Mouse (Mus musculus): ENCODE results near the gene Capn8. TPM values are rescaled to one million over a fixed set of nuclear protein-coding genes. Genes with fewer than 3 reads are reported as not detected.

Gene Capn8
- polyA plus RNA-seq, 1 experiment from 2014 or later, result 10.1 TPM

- ATAC-seq (ENCODE audit: low FRiP score, low TSS enrichment) (no peak), DNase-seq (ENCODE audit: low spot score) (no peak)
- Histone ChIP-seq H3K4me1 (replicated peaks; ENCODE audit: control insufficient read depth, insufficient read depth) (no peaks in the 10 kb centered on the region), H3K9ac (ENCODE audit: low read length) (no peak overlapping the region), H3K4me3 (ENCODE audit: low read depth, low read length) (no peak overlapping the region), H3K4me2 (replicated peaks; ENCODE audit: low read depth) (no peak overlapping the region), H3K9me3 (ENCODE audit: control insufficient read depth, low read length) (no peaks in the 10 kb centered on the region), H3K27me3 (ENCODE audit: control insufficient read depth, insufficient read depth, low read length) (no peaks in the 10 kb centered on the region), H3K36me3 (ENCODE audit: control insufficient read depth, insufficient read depth, low read length) (no peaks in the 10 kb centered on the region), H3K27ac (replicated peaks) (no peak overlapping the region)
- WGBS, result 69% methylated on average over 5 of the region's 5 CpGs
- TF ChIP-seq CTCF (IDR thresholded peaks at IDR 0.05; ENCODE audit: low read depth), result no peak
- TF ChIP-seq EP300 (optimal IDR thresholded peaks at IDR 0.05), result no peak
Measured at GRCm38 (mm10) chr1:182542110-182542509, 22.7 kb upstream of the Capn8 start.

- ATAC-seq (ENCODE audit: low FRiP score, low TSS enrichment) (no peak), DNase-seq (ENCODE audit: low spot score) (no peak)
- H3K27ac ChIP-seq (replicated peaks), result no peak overlapping the region
- TF ChIP-seq EP300 (optimal IDR thresholded peaks at IDR 0.05) (no peak), CTCF (IDR thresholded peaks at IDR 0.05; ENCODE audit: low read depth) (no peak)
- H3K27me3 ChIP-seq (ENCODE audit: control insufficient read depth, insufficient read depth, low read length), result no peaks in the 10 kb centered on the region
- H3K4me3 ChIP-seq (ENCODE audit: low read depth, low read length), result no peak overlapping the region
- no peak overlapping the region for H3K9ac ChIP-seq (ENCODE audit: low read length)
- H3K36me3 ChIP-seq (ENCODE audit: control insufficient read depth, insufficient read depth, low read length), result no peaks in the 10 kb centered on the region
- H3K9me3 ChIP-seq (ENCODE audit: control insufficient read depth, low read length), result no peaks in the 10 kb centered on the region
- H3K4me2 ChIP-seq (replicated peaks; ENCODE audit: low read depth), result no peak overlapping the region
- 63% methylated on average over 8 of the region's 8 CpGs for WGBS
- no peaks in the 10 kb centered on the region for H3K4me1 ChIP-seq (replicated peaks; ENCODE audit: control insufficient read depth, insufficient read depth)
Measured at GRCm38 (mm10) chr1:182543136-182543535, 21.7 kb upstream of the Capn8 start.

GRCm38 (mm10) chr1:182543906-182544305 lies 20.9 kb upstream of the Capn8 start:
- no peaks in the 10 kb centered on the region for H3K27me3 ChIP-seq (ENCODE audit: control insufficient read depth, insufficient read depth, low read length)
- DNase-seq (ENCODE audit: low spot score) (no peak), ATAC-seq (ENCODE audit: low FRiP score, low TSS enrichment) (no peak)
- no peak overlapping the region for H3K27ac ChIP-seq (replicated peaks)
- TF ChIP-seq EP300 (optimal IDR thresholded peaks at IDR 0.05), result no peak
- TF ChIP-seq CTCF (IDR thresholded peaks at IDR 0.05; ENCODE audit: low read depth), result no peak
- H3K36me3 ChIP-seq (ENCODE audit: control insufficient read depth, insufficient read depth, low read length), result no peaks in the 10 kb centered on the region
- no peak overlapping the region for H3K4me2 ChIP-seq (replicated peaks; ENCODE audit: low read depth)
- no peaks in the 10 kb centered on the region for H3K4me1 ChIP-seq (replicated peaks; ENCODE audit: control insufficient read depth, insufficient read depth)
- no peak overlapping the region for H3K9ac ChIP-seq (ENCODE audit: low read length)
- no peaks in the 10 kb centered on the region for H3K9me3 ChIP-seq (ENCODE audit: control insufficient read depth, low read length)
- no peak overlapping the region for H3K4me3 ChIP-seq (ENCODE audit: low read depth, low read length)
- WGBS, result 76% methylated on average over 1 of the region's 1 CpGs

DNA sequence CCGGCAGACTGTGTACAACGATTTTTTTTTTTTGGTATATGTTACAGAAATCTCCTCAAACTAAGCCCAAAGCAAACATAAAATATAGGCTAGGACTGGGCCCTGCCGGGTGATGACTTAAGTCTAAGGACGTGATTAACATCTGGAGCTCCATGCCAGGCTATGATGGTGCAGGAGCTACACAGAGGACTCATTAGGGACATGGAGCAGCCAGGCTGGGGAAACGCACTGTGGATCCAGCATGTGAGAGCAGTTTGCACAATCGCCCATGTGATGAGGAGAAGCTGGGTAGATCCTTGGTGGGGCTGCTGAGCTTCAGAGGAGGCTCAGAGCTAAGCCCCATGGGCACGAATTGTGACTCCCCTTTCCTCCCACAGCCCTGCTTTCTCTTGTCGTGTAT lies 14.0 kb upstream of the Capn8 start:
- no peaks in the 10 kb centered on the region for H3K36me3 ChIP-seq (ENCODE audit: control insufficient read depth, insufficient read depth, low read length)
- TF ChIP-seq CTCF (IDR thresholded peaks at IDR 0.05; ENCODE audit: low read depth) (no peak), EP300 (optimal IDR thresholded peaks at IDR 0.05) (no peak)
- no peaks in the 10 kb centered on the region; the same call in 1 of the 2 replicates for H3K4me1 ChIP-seq (replicated peaks; ENCODE audit: control insufficient read depth, insufficient read depth)
- 52% methylated on average over 8 of the region's 8 CpGs for WGBS
- DNase-seq (ENCODE audit: low spot score) (no peak), ATAC-seq (ENCODE audit: low FRiP score, low TSS enrichment) (no peak)
- H3K27me3 ChIP-seq (ENCODE audit: control insufficient read depth, insufficient read depth, low read length), result no peaks in the 10 kb centered on the region
- H3K4me2 ChIP-seq (replicated peaks; ENCODE audit: low read depth), result no peak overlapping the region
- no peak overlapping the region for H3K4me3 ChIP-seq (ENCODE audit: low read depth, low read length)
- H3K9ac ChIP-seq (ENCODE audit: low read length), result no peak overlapping the region
- no peak overlapping the region for H3K27ac ChIP-seq (replicated peaks)
- no peaks in the 10 kb centered on the region for H3K9me3 ChIP-seq (ENCODE audit: control insufficient read depth, low read length)

DNA sequence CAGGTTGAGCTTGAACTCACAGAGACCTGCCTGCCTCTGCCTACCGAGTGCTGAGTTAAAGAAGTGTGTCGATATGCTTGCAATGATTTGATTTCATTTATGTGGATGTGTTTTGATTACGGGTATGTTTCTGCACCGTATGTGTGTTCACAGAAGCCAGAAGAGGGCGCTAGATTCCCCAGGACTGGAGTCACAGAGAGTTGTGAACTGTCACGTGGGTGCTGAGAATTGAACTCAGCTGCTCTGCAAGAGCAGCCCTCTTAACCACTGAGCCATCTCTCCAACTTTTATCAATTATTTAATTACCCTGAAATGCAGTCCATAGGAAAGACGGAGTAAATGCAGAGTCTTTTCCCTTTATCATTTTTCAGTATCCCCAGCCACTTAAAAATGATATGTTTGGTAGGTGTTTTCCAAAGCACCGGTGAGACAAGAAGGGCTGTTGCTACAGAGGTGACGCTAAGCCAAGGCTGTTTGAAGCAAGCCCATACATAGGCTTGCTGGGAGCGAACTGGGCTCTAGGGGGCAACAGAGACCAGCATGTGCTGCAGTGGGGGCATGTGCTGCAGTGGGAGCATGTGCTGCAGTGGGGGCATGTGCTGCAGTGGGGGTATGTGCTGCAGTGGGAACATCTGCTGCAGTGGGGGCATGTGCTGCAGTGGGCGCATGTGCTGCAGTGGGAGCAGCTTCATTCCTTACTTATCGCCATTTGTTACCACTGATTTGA lies 11.0 kb upstream of the Capn8 start:
- WGBS, result 60% methylated on average over 12 of the region's 12 CpGs
- no peaks in the 10 kb centered on the region for H3K36me3 ChIP-seq (ENCODE audit: control insufficient read depth, insufficient read depth, low read length)
- H3K9ac ChIP-seq (ENCODE audit: low read length), result no peak overlapping the region
- H3K4me2 ChIP-seq (replicated peaks; ENCODE audit: low read depth), result no peak overlapping the region
- DNase-seq (ENCODE audit: low spot score) (peak; percentile 64), ATAC-seq (ENCODE audit: low FRiP score, low TSS enrichment) (peak; percentile 66; the same call in 1 of the 2 replicates)
- no peaks in the 10 kb centered on the region for H3K9me3 ChIP-seq (ENCODE audit: control insufficient read depth, low read length)
- TF ChIP-seq EP300 (optimal IDR thresholded peaks at IDR 0.05) (no peak), CTCF (IDR thresholded peaks at IDR 0.05; ENCODE audit: low read depth) (peak; percentile 89)
- no peak overlapping the region for H3K27ac ChIP-seq (replicated peaks)
- no peaks in the 10 kb centered on the region; the same call in 1 of the 2 replicates for H3K4me1 ChIP-seq (replicated peaks; ENCODE audit: control insufficient read depth, insufficient read depth)
- H3K27me3 ChIP-seq (ENCODE audit: control insufficient read depth, insufficient read depth, low read length), result no peaks in the 10 kb centered on the region
- H3K4me3 ChIP-seq (ENCODE audit: low read depth, low read length), result no peak overlapping the region

DNA sequence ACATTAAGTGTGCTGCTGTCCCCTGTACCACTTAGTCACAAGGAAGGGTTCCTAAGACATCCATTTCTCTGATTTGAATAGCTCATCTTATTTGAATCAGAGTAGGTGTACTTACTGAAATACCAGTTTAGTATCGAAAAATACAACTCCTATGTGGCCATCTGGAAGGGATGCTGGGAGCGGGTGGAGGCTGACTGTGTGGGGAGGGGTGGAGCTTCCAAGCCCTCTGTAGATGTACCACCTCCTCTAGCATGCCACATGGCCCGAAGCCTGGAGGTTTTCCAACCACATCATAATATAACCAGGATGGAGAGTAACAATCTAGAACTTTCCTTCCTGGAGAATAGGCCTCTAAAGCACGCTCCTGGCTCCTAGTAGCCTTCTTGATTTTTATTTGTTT lies 6.5 kb upstream of the Capn8 start:
- no peaks in the 10 kb centered on the region for H3K9me3 ChIP-seq (ENCODE audit: control insufficient read depth, low read length)
- WGBS, result 73% methylated on average over 4 of the region's 4 CpGs
- H3K36me3 ChIP-seq (ENCODE audit: control insufficient read depth, insufficient read depth, low read length), result no peaks in the 10 kb centered on the region
- no peaks in the 10 kb centered on the region for H3K27me3 ChIP-seq (ENCODE audit: control insufficient read depth, insufficient read depth, low read length)
- ATAC-seq (ENCODE audit: low FRiP score, low TSS enrichment) (no peak), DNase-seq (ENCODE audit: low spot score) (no peak)
- H3K4me1 ChIP-seq (replicated peaks; ENCODE audit: control insufficient read depth, insufficient read depth), result no peaks in the 10 kb centered on the region; the same call in 1 of the 2 replicates
- no peak overlapping the region for H3K4me3 ChIP-seq (ENCODE audit: low read depth, low read length)
- no peak overlapping the region for H3K27ac ChIP-seq (replicated peaks)
- no peak for TF ChIP-seq EP300 (optimal IDR thresholded peaks at IDR 0.05)
- no peak for TF ChIP-seq CTCF (IDR thresholded peaks at IDR 0.05; ENCODE audit: low read depth)
- H3K4me2 ChIP-seq (replicated peaks; ENCODE audit: low read depth), result no peak overlapping the region
- no peak overlapping the region for H3K9ac ChIP-seq (ENCODE audit: low read length)

Measured in stomach, postnatal 0 days (tissue).